Mouse (Mus musculus) frontal cortex, postnatal 25 days (tissue): ENCODE results near the gene Dnah2.
A peak's percentile ranks its signal among the peaks of the same experiment; 100 is the strongest.

Experiments
- DNase-seq, 2 experiments: peaks; one replicate each; pipeline ENCODE4 v3.0.0; 2022; ENCODE audit warnings: low spot score in 2 of 2

Gene Dnah2

DNA sequence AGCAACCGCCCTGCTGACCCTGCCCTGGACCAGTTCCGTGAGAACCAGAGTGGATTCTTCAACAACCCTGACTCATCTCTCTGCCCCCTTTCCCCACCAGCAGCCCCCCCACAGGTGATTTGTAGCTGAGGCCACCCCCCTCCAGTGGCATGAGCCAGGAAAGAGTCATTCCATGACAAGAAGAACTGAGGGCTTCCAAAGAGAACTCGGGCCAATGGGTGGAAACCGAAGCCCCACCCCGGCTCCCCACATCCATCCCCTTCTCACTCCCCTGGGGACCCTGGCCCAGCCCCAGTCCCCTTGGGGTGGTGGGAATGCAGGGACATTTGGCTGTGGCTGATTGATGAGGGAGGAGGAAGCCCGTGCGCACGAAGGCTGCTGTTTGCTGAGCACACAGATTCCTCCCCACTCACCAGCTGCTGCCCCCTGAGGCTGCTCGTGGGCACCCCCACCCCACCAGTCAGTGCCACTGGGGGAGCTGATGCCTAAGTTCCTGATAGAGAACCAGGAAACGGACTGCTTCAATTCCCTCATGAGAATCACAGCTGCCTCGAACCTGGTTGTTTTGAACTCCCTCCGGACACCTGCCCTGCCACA, at the start of gene Dnah2:
Dnah2 (minus strand) TSS at position 51 of the 597 bp plus-strand sequence.
- no peak for DNase-seq

DNA sequence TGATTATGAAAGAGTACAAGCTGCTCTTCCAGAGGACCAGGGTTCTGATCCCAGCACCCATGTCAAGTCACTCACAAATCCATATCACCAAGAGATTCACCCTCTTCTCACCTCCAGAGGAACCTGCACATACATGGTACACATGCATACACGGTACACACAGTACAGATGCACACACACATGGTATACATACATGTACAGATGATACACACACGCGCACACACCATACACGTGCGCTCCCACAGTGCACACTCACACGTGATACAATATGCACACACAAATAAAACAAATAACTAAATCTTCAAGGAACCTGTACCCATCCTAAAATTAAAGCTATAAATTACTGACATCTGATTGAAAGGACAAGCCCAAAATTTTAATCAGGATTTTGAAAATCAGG, 45.9 kb upstream of the Dnah2 start:
- no peak for DNase-seq

DNA sequence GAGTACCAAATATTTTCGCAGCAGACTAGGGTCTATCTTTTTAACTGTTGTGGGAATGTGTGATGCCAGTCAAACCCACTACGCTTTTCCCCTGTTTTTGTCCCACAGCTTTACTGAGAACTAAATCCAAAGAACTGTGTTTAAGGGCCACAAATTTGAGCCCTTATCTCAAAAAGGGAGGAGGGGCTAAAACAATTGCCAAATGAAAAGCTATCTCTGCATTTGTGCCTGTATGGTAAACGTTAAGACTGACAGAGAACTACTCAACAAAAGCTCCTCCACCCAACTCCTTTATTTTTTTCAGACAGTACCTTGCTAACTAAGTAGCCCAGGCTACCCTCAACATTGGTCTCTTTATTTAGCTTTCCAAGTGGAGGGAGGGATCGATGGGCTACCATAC, 43.9 kb upstream of the Dnah2 start:
- DNase-seq = no peak

DNA sequence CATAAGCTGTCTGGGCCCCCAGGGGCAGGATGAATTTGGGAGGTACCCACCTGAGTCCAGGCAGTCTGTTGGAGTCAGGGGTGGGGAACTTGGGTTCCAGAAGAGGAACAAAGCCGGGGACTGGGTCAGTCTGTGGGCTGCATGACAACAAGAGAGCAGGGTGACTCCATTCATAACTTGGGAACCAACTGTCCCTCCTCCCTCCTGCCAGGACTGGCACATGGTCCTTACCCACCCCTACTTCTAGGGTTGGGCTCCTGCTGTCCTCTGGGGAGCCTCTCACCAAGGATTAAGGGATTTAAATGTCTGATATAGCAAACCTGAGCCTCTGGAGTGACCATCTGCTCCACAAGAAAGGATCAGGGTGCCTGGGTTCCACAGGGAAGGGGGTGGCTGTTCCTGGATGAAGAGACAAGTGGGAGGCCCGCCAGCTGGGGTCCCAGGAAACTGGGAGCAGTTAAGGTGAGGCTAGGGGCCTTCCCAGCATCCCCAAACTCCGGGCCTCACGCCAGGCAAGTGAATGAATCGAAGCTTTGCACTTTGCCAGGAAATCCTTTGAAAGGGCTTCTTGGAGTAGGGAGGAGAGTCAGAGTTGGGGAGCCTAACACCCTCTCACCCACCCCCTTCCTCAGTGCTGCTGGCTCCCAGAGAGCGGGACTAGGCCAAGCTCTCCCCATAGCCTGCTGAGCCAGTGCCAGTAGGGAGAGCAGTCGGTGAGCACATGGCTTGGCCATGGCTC, 43.2 kb upstream of the Dnah2 start:
- peak; percentile 27 to 58 for DNase-seq

DNA sequence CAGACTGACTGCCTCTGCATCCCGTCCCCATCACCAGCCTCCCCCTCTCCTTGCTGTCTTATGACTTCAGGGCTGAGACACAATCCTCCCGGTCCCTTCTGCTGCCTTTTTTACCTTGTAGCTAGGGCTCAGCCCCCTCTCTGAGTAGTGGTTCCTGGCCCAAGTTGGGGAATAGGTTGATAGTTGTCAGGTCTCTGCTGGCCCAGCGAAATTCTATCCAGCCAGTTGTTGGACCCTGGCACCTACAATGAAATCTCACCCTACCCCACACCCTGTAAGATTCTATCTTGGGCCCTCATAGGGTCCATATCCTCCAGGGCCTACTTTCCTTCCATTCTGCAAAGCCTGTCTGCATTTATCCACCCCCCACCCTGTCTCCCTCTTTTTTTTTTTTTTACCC, 42.5 kb upstream of the Dnah2 start:
- no peak for DNase-seq

DNA sequence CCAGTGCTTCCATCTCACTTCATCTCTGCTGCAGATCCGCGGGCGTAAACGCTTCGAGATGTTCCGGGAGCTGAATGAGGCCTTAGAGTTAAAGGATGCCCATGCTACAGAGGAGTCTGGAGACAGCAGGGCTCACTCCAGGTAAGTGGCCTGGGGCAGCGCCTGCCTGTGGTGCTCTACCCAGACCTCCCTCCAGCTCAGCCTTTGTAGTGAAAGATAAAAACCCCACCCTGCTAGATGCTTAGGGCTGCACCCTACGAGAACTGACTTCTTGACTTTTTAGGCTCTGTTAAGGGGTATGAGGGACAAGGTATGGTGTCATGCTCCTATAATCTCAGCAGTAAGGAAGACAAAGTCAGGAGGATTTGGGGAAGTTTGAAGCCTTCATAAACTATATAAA, 41.7 kb upstream of the Dnah2 start:
- DNase-seq = no peak

DNA sequence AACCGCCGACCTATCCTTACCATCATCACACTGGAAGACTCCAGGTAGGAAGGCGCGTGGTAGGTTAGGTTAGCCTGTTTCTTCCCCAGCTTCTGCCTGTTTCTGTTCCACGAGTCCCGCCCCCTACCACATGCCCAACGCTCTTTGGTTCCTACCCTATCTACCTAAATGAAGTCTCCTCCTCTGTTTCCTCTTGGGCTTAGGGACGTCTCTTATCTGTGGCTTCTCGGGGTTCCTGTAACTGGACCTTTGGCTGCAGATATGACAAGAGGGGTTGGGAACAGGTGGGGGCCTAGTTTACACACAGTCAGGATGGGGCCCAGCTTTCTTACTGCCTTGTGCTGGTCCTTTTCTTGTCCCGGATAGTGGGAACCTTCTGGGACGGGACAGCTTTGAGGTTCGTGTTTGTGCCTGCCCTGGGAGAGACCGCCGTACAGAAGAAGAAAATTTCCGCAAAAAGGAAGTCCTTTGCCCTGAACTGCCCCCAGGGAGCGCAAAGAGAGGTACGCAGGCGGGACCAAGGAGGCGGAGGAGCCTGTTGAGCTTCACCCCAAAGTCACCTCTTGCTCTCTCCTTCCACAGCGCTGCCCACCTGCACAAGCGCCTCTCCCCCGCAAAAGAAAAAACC, 40.4 kb upstream of the Dnah2 start:
- no peak for DNase-seq

DNA sequence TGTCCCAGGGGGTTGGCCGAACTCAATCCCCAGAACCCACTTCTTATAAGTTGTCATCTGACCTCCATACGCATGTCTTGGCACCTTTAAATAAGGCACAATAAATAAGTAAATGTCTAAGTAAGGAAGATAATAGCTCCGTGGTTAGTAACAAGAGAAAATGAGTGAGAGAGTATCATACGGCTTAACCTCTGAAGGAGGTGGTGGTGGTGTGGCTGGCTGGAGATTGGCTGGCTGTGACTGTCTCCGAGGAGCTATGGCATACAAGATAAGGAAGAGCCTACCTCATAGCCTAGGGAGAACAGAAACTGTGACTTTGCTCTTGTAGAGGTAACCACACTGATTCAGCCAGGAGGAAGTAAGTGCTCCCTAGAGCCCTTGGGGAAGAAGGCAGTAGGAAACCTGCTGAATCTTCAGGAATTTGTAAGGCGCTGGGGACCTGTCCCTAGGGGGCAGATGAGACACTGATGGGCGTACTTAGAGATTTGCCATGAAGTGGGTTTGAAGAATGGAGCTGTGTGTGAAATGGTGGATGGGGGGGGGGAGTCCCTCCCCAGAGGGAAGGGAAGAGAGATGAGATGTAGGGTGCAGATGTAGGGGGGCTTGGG, 36.9 kb upstream of the Dnah2 start:
- no peak for DNase-seq

DNA sequence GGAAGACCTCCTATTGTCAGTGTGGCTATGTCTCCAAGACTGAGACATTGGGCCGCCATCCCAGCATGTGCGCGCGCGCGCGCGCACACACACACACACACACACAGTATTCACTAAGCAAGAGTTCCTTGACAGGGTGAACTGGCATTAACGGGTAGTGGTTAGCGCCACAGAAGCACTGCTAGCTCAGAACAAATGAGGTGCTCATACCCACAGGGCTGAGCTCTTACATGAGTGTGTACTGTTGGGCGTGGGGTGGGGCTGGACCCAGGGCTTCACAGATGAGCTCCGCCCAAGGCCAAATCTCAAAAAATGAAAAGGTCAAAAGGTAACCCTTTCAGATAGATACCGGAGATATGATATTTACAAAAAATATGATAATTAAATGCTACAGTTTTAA, 36.0 kb upstream of the Dnah2 start:
- DNase-seq = no peak

DNA sequence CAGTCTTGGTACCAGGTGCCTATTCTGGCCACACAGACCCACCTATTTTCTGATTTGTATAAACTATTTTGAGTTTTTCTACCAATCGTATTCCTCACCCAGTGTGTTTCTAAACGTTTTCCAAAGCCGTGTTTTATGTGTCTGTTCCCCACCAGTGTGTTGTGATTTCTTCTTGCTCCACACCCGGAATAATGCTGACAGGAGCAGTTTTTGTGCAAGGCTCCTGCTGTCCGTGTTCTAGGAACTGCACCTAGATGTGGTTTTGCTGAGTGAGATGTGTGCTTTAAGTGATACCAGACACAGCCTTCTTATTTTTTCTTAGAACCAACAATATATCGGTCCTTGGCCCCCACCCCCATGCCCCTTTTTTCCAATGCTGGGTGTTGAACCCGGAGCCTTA, 35.1 kb upstream of the Dnah2 start:
- no peak for DNase-seq

DNA sequence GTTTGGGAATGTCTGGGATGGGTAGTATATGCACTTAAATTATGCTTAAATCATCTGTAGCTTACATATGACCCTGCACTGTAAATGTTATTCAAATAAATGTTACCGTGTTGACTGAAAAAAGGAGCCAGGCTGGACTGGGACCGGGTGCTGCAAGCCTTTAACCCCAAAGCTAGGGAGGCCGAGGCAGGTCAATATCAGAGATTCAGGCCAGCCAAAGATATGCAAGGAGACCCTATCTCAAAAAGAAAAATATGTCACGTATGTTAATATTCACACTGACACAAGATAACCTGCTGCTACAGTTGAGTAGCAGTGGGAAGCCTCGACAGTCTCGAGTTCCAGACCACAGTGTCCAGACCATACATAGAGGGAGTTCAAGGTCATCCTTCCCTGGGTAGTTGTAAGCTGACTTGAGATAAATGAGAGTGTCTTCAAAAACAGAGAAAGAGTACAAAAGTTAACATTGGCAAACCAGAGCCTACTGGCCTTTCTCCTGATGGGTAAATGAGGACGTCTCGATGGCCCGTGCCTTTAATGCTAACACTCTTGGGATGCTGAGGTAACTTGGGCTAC, 33.4 kb upstream of the Dnah2 start:
- DNase-seq = no peak

DNA sequence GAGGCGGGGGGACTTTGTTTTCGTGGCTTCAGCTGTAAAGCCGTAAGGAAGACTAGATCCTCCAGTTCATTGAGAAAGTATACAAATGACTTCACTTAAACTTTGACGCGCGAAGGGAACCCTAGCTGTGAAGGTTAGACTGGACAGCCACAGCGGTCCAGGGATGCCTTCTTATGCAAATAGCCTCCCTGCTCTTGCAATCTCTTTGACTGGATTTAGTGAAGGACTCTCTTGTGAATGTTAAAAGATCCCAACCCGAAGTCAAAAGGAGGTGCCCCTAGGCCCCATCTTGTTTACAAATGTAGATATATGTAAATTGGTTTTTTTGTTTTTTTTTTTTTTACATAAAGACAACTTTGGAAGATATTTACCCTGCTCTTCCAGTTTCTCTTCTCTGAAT, 32.9 kb upstream of the Dnah2 start:
- DNase-seq = no peak

DNA sequence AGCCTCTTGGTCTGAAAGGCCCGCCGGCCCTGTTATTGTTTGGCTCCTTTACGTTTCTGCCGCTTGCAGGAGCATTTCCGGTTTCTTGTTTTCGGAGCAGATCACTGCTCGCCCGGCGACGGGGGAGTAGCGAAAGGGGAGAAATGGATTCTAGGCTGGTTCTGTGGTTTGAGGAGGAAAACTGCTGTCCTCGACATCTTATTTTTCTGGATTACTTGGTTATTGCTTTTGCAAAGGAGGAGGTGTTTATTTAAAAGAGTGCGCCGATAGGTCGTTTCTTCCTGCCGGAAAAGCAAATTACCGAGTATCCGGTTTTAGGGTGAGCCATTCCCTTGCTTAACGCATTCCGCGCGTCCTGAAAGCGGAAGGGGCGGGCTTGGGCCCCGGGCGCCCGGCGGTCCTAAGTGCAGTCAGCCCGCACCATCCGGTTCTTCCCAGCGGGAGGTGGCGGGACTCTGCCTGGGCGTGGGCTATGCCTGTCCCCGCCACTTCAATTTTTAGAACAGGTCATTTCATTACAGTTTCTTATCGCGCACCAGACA, 32.3 kb upstream of the Dnah2 start:
- peak; percentile 81 for DNase-seq

DNA sequence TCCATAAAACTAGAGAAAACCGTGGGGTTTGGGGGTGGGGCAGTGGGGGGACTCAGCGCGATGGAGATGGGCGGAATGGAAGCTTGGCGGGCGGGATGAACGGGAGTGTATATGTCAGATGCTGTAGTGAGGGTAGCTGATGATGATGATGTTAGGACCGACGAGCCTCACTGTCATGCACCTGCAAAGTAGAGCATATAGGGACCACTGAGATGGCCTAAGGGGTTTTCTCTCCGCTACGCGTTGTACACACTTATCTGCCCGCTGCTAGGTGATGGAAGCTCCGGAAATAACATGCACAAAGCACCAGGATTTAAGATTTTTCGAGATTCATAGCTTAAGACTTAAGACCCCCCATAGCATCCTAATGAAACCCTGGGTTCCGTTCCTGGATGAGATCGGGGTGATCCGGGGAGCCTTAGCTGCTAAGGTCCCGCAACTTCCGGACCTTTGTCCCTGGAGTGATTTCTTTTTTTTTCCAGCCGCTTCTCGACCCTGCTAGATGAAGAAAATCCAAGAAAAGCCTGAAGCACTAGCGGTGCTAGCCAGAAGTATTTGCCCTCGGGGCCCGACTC, 31.7 kb upstream of the Dnah2 start:
- no peak for DNase-seq

DNA sequence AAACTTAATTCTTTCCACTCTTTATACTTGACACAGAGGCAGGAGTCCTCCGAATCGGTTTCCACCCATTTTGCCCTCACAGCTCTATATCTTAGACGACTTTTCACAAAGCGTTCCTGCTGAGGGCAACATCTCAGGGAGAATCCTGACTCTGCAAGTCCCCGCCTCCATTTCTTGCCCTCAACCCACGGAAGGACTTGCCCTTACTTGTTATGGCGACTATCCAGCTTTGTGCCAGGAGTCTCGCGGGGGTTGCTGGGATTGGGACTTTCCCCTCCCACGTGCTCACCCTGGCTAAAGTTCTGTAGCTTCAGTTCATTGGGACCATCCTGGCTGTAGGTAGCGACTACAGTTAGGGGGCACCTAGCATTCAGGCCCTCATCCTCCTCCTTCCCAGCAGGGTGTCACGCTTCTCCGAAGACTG, 31.2 kb upstream of the Dnah2 start, which contains the start of the genes Wrap53 and Trp53:
Wrap53 (minus strand) TSS at position 165 of the 424 bp plus-strand sequence.
Trp53 (plus strand) TSS at position 269 of the 424 bp plus-strand sequence.
- peak; percentile 74 to 80 for DNase-seq

DNA sequence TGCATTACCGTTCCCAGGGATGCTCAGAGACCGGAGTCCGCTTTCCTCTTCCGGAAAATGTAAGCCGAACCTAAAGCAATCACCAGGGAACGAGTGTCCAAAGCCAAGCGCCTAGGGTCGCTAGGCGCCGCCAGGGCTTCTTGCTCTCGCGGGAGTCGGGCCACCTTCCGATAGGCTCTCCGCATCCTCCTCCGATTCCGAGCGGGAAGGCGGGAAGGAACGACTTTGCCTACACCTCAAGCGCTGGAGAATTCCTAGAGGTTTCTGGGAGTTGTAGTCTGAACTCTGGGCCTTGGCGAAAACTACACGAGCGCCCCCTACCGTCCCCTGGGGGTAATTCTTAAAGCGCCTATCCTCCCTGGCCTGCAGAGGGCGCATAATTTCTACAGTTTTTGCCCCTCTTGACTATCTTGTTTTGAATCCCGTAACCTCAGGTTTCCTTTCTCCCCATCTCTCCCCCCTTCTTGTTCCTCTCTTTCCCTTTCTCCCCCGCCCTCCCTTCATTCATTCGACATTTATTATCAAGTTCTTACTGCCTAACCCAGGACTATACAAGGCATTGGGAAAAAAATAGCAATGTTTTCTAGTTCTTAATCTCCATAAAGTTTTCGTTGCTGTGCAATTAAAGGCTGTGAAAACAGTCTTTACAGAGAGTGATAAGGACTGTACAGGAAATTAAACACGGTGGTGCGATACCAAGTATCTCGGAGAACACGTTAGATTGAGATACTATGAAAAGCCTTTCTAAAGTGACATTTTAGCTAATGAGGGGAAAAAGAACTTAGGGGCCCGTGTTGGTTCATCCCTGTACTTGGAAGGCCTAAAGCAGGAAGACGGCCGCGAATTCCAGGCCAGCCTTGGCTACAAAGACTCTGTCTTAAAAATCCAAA, 30.5 kb upstream of the Dnah2 start:
- peak; percentile 99 to 100 for DNase-seq

DNA sequence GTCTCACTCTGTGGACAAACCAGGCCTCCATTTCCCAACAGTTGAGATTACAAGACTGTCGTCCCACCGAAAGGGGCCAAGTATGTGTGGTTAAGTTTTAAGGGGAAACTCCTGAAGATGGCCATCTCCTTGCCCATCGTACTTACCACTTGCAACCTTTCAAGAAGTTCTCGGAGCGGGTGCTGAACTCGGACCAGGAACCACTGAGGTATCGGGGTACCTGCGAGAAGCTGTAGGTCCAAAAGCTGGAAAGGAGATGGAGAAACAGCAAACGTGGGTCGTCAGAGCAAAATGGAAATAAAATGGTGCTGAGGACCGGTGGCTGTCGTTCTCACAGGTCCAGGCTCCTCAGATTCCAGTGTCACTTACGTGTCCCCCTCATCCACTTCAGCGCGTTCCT, 29.4 kb upstream of the Dnah2 start:
- no peak for DNase-seq

DNA sequence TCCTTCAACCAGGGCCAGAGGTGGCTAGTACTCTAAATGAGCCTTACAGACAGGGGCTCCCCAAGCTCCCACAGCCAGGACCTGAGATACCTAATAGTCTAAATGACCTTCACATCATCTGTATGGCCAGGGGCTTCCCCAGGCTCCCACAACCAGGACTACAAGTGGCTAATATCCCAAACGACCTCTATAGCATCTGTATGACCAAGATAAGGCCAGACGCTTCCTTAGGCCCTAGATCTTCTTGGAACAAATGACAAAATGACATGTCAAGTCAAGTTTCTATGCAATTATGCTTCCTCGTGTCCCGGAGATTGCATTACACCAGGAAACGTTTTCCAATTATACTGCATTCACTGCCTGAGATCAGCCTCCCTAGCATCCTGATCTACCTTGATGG, 27.4 kb upstream of the Dnah2 start:
- no peak for DNase-seq

DNA sequence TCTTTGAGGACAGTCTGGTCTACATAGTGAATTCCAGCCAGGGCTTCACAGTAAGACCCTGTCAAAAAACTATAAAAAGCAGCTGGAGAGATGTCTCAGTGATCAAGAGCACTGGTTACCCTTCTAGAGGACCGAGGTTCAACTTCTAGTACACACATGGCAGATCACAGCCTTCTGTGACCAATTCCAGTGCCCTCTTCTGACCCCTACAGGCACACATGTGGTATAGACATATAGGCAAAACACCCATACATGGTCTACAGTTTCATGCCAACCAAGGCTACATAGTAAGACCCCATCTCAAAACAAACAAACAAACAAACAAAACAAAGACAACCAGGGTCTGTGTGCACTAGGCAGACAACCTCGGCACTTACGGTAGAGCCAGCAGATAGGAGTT, 26.3 kb upstream of the Dnah2 start:
- no peak for DNase-seq

DNA sequence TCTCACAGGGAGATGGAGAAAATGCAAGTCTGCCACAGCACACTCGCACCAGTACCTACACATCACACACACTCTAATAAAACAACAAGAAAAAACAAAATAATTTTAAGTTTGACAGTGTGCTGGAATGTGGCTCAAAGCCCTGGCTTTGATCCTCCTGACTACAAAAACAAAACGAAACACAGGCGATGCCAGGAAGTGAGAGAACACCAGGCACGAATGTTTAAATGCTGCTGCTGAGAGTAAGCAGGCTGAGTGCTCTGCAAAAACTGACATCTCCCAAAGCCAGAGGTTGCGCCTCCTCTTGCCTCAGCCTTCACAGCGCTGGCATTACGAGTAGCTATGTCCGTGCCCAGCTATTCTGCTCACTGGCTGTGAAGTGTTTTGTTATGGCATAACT, 16.2 kb upstream of the Dnah2 start:
- no peak for DNase-seq

DNA sequence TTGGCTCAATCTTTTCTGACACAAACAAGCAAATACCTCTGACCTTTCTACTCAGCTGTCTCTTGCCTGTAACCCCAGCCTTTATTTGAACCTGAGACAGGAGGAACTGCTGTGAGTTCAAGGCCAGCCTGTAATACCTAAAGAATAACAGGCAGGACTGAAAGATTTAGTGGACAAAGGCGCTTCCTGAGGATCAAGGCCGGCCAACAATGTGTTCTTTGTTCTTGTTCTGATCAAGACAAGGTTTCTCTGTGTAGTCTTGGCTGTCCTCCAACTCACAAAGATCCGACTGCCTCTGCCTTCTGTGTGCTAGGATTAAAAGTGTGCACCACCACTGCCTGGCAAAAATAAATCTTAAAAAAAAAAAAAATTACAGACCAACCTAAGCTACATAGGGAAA, 15.5 kb upstream of the Dnah2 start:
- DNase-seq = no peak
